Mouse (Mus musculus) spleen, adult 2 months (tissue): Measurements from ENCODE around the gene Cldn34b1. TPM values are rescaled to one million over a fixed set of nuclear protein-coding genes. Genes with fewer than 3 reads are reported as not detected.
"Not testable (repeated sequence)": the region's sequence is repeated elsewhere in the genome, so short reads cannot be mapped to it uniquely, and the experiment has no call there.

Source experiments
- DNase-seq, 2 experiments: peaks; one replicate each; pipeline versions ENCODE4 v3.0.0 to v3.0.0-alpha.2; 2012 to 2021; ENCODE audit warnings: low spot score in 2 of 2, low read depth in 1 of 2
- H3K27ac ChIP-seq: fragments of 200-500 bp; 2 replicates; pipeline ENCODE4 v1.5.1; 2012; ENCODE audit warnings: low read length, inconsistent platforms; ENCODE audit not compliant: insufficient read depth
- H3K27me3 ChIP-seq: fragments of 200-500 bp; 2 replicates; pipeline ENCODE4 v1.6.1; 2012; ENCODE audit warnings: mild to moderate bottlenecking, moderate library complexity, low read length, inconsistent platforms; ENCODE audit not compliant: control insufficient read depth, insufficient read depth
- H3K36me3 ChIP-seq: fragments of 200-500 bp; 2 replicates; pipeline ENCODE4 v1.6.1; 2012; ENCODE audit warnings: mild to moderate bottlenecking, low read length, inconsistent platforms; ENCODE audit not compliant: control insufficient read depth, insufficient read depth
- H3K4me1 ChIP-seq: fragments of 200-500 bp; 2 replicates; pipeline ENCODE4 v1.6.1; 2011; ENCODE audit warnings: inconsistent platforms; ENCODE audit not compliant: control insufficient read depth, insufficient read depth, insufficient read length
- H3K4me3 ChIP-seq: fragments of 200-500 bp; 2 replicates; pipeline ENCODE4 v1.5.1; 2011; ENCODE audit warnings: mild to moderate bottlenecking, inconsistent platforms; ENCODE audit not compliant: insufficient read depth, insufficient read length; ENCODE audit errors: extremely low read depth
- WGBS: fragments of 180-500 bp; shearing (Covaris S2); methylation state at CpG from one replicate; pipeline ENCODE4 v1.1.7; 2018; 5-methylcytosine and 5-hydroxymethylcytosine counted together
- polyA plus RNA-seq: library from polyadenylated mRNA; depleted of rRNA; stranded (reverse); fragments of >200 nt; gene quantifications from 2 replicates; pipeline ENCODE4 v1.2.3, GENCODE M21; 2012; rRNA removed

Gene Cldn34b1
- not detected in 2 replicates for polyA plus RNA-seq

DNA sequence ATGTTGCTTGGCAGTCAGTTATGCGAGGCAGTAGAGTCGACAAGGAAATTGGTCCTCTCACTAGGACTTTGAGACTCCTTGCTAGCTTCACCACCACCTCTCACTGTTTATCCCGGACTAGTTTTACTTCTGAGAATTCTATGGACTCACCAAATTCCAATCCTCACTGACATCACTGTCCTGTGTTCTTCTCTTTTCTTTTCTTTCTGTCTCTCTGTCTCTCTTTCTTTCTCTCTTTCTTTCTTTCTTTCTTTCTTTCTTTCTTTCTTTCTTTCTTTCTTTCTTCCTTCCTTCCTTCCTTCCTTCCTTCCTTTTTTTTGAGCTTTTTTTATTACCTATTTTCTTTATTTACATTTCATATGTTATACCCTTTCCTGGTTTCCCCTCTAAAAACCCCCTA, at the start of gene Cldn34b1:
Cldn34b1 (minus strand) TSS at position 101 of the 400 bp plus-strand sequence.
- H3K27ac ChIP-seq, H3K4me1 ChIP-seq, DNase-seq, H3K36me3 ChIP-seq, H3K27me3 ChIP-seq, H3K4me3 ChIP-seq: not testable (repeated sequence)
- 80% methylated on average over 3 of the region's 3 CpGs for WGBS

DNA sequence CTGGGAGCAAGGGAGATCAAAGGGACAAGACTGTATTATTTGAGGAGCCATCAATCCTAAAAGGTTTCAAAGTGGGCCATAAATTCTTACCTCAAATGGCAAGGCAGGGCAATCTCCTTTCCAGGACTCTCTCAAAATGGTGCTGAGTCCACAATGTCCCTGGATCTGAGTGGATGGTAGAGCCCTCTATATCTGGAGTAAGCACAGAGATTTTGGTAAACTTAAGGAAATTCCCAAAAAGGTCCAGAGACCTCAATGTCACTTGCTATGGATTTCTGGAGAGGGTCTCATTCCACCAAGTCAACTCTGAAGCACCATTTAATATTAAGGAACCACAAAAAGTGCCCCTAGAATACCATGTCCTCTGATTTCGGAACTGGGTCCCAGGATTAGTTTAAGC, 45.8 kb upstream of the Cldn34b1 start, which contains the start of gene Magea6:
Magea6 (minus strand) TSS at position 101 of the 400 bp plus-strand sequence.
- 74% methylated on average over 1 of the region's 1 CpGs for WGBS

More for the DNA sequence above, 45.8 kb upstream of the Cldn34b1 start, which contains the start of gene Magea6:
- H3K27ac ChIP-seq, H3K36me3 ChIP-seq, H3K4me3 ChIP-seq, H3K4me1 ChIP-seq, DNase-seq, H3K27me3 ChIP-seq: not testable (repeated sequence)

Other genes starting within 250 kb of the Cldn34b1 start
- gene Magea6, start 45.7 kb upstream of the Cldn34b1 start, polyA plus RNA-seq, result not detected in 2 replicates
- gene Magea3, start 59.2 kb upstream of the Cldn34b1 start, polyA plus RNA-seq, result not detected in 2 replicates
- gene Magea8, start 105.6 kb upstream of the Cldn34b1 start, polyA plus RNA-seq, result not detected in 2 replicates
- not detected in 2 replicates for gene Magea5, start 172.9 kb upstream of the Cldn34b1 start, polyA plus RNA-seq
- gene Magea1, start 199.5 kb upstream of the Cldn34b1 start, polyA plus RNA-seq, result not detected in 2 replicates
- gene Magea2, start 203.4 kb upstream of the Cldn34b1 start, polyA plus RNA-seq, result not detected in 2 replicates
- not detected in 2 replicates for gene Cldn34b2, start 238.1 kb upstream of the Cldn34b1 start, polyA plus RNA-seq